Mouse (Mus musculus): ENCODE data around the gene Ddx52.

Ddx52 gene

GRCm38 (mm10) chr11:83968205-83968575 lies 26.3 kb downstream of the Ddx52 start:
- in situ Hi-C loops (cut with MboI): no loop called here

- in situ Hi-C loops (cut with MboI): no loop called here
Measured at GRCm38 (mm10) chr11:83969040-83969439, 27.2 kb downstream of the Ddx52 start.

GRCm38 (mm10) chr11:83974561-83975346 lies 32.9 kb downstream of the Ddx52 start:
- in situ Hi-C loops (cut with MboI): no loop called here

GRCm38 (mm10) chr11:83975488-83975887 lies 33.6 kb downstream of the Ddx52 start:
- in situ Hi-C loops (cut with MboI): no loop called here

- in situ Hi-C loops (cut with MboI): no loop called here
Measured at GRCm38 (mm10) chr11:83976236-83976977, 34.5 kb downstream of the Ddx52 start.

GRCm38 (mm10) chr11:83977810-83978209 lies 35.9 kb downstream of the Ddx52 start:
- in situ Hi-C loops (cut with MboI): no loop called here

- in situ Hi-C loops (cut with MboI): no loop called here
Measured at GRCm38 (mm10) chr11:83979992-83980391, 38.1 kb downstream of the Ddx52 start.

- in situ Hi-C loops (cut with MboI): no loop called here
Measured at GRCm38 (mm10) chr11:83981338-83981737, 39.5 kb downstream of the Ddx52 start.

- in situ Hi-C loops (cut with MboI): no loop called here
Measured at GRCm38 (mm10) chr11:83991701-83992100, 49.8 kb downstream of the Ddx52 start.

GRCm38 (mm10) chr11:83993428-83993827 lies 51.6 kb downstream of the Ddx52 start:
- in situ Hi-C loops (cut with MboI): no loop called here

GRCm38 (mm10) chr11:83994481-83994880 lies 52.6 kb downstream of the Ddx52 start:
- in situ Hi-C loops (cut with MboI): no loop called here

- in situ Hi-C loops (cut with MboI): no loop called here
Measured at GRCm38 (mm10) chr11:83995535-83995950, 53.7 kb downstream of the Ddx52 start.

GRCm38 (mm10) chr11:83997171-83997868 lies 55.5 kb downstream of the Ddx52 start:
- in situ Hi-C loops (cut with MboI): no loop called here

GRCm38 (mm10) chr11:83998993-83999392 lies 57.1 kb downstream of the Ddx52 start:
- in situ Hi-C loops (cut with MboI): no loop called here

GRCm38 (mm10) chr11:83999411-83999915 lies 57.6 kb downstream of the Ddx52 start:
- in situ Hi-C loops (cut with MboI): no loop called here

GRCm38 (mm10) chr11:84001257-84001656 lies 59.4 kb downstream of the Ddx52 start:
- in situ Hi-C loops (cut with MboI): no loop called here

- in situ Hi-C loops (cut with MboI): no loop called here
Measured at GRCm38 (mm10) chr11:84003986-84004385, 62.1 kb downstream of the Ddx52 start.

- in situ Hi-C loops (cut with MboI): no loop called here
Measured at GRCm38 (mm10) chr11:84009001-84009400, 67.1 kb downstream of the Ddx52 start.

GRCm38 (mm10) chr11:84010411-84010810 lies 68.5 kb downstream of the Ddx52 start:
- in situ Hi-C loops (cut with MboI): no loop called here

GRCm38 (mm10) chr11:84011050-84011449 lies 69.2 kb downstream of the Ddx52 start:
- in situ Hi-C loops (cut with MboI): no loop called here

GRCm38 (mm10) chr11:84011576-84011975 lies 69.7 kb downstream of the Ddx52 start:
- in situ Hi-C loops (cut with MboI): no loop called here

All from mature B cell (primary cell).